ENCODE assay signal across 21 mouse cellular contexts in the genomic region with DNA sequence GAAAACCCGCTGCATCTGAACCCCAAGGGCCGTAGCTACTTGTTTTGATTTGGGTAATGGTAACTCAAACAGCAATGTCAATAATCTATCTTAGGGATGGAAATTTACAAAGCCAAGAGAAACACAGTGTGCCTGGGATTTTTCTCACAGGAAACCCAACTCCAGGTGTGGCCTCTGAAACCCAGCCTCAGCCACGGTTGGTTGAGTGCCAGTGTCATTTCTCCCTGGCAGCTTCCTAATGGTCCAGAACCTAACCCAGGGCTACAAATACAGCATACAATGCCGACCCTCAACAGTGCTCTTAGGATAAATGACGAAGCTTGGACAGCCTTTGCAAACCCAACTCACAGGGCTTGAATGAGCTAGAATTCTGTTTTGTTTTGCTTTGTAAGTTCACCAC.
DNase-seq lines count a peak whose midpoint lies in the region; ATAC-seq and TF ChIP-seq lines count a peak whose summit lies in the region.
"Had no signal": no experiment of that assay in that cellular context is flagged by ENCODE, and none has a peak within 500 bp of the region (broad histone marks: within the 10 kb centered on the region; RNA-seq: fewer than 3 reads in every experiment).

No protein-coding gene starts in this region.

- TF ChIP-seq EP300 in lung, postnatal 0 days (IDR thresholded peaks at IDR 0.05): no peak

- no peak for TF ChIP-seq CTCF in gastrocnemius, adult 2 months (IDR thresholded peaks at IDR 0.05)
- no peak for TF ChIP-seq CTCF in lung, postnatal 0 days (IDR thresholded peaks at IDR 0.05)

- intact Hi-C loops in gastrocnemius, adult 2 months (cut with DNase I): loop anchor here (5.0 kb wide), 1 partner anchor 113 kb away; no protein-coding TSS in a partner anchor
- intact Hi-C loops in left cerebral cortex, postnatal 4 days (cut with DNase I): no loop called here

- no peaks in the 10 kb centered on the region for H3K27me3 ChIP-seq in lung, postnatal 0 days (replicated peaks; ENCODE audit: insufficient read depth, low read length)
- H3K27me3 ChIP-seq: forebrain, embryonic 15.5 days; heart, embryonic 12.5 days; liver, embryonic 15.5 days; midbrain, embryonic 15.5 days had no signal

- peak overlapping the region; percentile 67 for H3K27ac ChIP-seq in gastrocnemius, adult 2 months
- H3K27ac ChIP-seq in lung, postnatal 0 days (ENCODE audit: low read length): 0 out of 2 replicates have a peak overlapping the region, but pooled peaks have one; percentile 20
- H3K27ac ChIP-seq: forebrain, embryonic 15.5 days; hindbrain, embryonic 14.5 days; limb, embryonic 13.5 days; liver, embryonic 15.5 days; midbrain, embryonic 15.5 days had no signal

- no peaks in the 10 kb centered on the region for H3K9me3 ChIP-seq in lung, postnatal 0 days (ENCODE audit: low read length)
- H3K9me3 ChIP-seq: forebrain, embryonic 15.5 days; heart, embryonic 12.5 days; limb, embryonic 13.5 days; liver, embryonic 15.5 days; megakaryocyte, embryonic 14.5 days; midbrain, embryonic 15.5 days had no signal

- no peak overlapping the region for H3K9ac ChIP-seq in lung, postnatal 0 days (replicated peaks; ENCODE audit: low read depth)
- H3K9ac ChIP-seq: forebrain, embryonic 15.5 days; heart, embryonic 12.5 days; hindbrain, embryonic 14.5 days; limb, embryonic 13.5 days; liver, embryonic 15.5 days; midbrain, embryonic 15.5 days had no signal

- ATAC-seq in lung, postnatal 0 days: no peak
- ATAC-seq: forebrain, embryonic 15.5 days; midbrain, embryonic 15.5 days had no signal

- 60% methylated on average over 5 of the region's 5 CpGs for WGBS in lung, postnatal 0 days

- no peaks in the 10 kb centered on the region for H3K36me3 ChIP-seq in lung, postnatal 0 days (ENCODE audit: insufficient read depth, low read length)
- H3K36me3 ChIP-seq: forebrain, embryonic 15.5 days; heart, embryonic 12.5 days; limb, embryonic 13.5 days; liver, embryonic 15.5 days; midbrain, embryonic 15.5 days had no signal

- peaks cover 5% of the 10 kb centered on the region; the same call in 1 of the 2 replicates for H3K4me1 ChIP-seq in lung, postnatal 0 days (ENCODE audit: insufficient read depth, low read depth, low read length)

- no peak overlapping the region for H3K4me3 ChIP-seq in gastrocnemius, adult 2 months
- H3K4me3 ChIP-seq in lung, postnatal 0 days (ENCODE audit: low read depth, low read length): no peak overlapping the region
- H3K4me3 ChIP-seq: forebrain, embryonic 15.5 days; heart, embryonic 12.5 days; limb, embryonic 13.5 days; liver, embryonic 15.5 days; megakaryocyte, embryonic 14.5 days; midbrain, embryonic 15.5 days; myocyte had no signal

- no peak overlapping the region for H3K4me2 ChIP-seq in lung, postnatal 0 days (replicated peaks; ENCODE audit: low read depth, low read length)
- H3K4me2 ChIP-seq: forebrain, embryonic 15.5 days; heart, embryonic 12.5 days; hindbrain, embryonic 14.5 days; limb, embryonic 13.5 days; liver, embryonic 15.5 days; midbrain, embryonic 15.5 days had no signal

- no peak for DNase-seq in gastrocnemius, adult 2 months
- DNase-seq in gastrocnemius, postnatal 10 days: no peak
- DNase-seq in lung, postnatal 0 days (ENCODE audit: low spot score): no peak
- DNase-seq in lung, postnatal 10 days: no peak
- peak; percentile 42 for DNase-seq in kidney, postnatal 10 days
- no peak for DNase-seq in left cerebral cortex, postnatal 4 days
- DNase-seq in layer of hippocampus, adult 9-10 months (ENCODE audit: low spot score): no peak
- DNase-seq: adrenal gland, postnatal 36 days; cerebellum, adult 18-20 months; cerebellum, postnatal 36 days; gastrocnemius, postnatal 36 days; lung, postnatal 14 days; thymus, postnatal 25 days had no signal
